Mouse (Mus musculus): ENCODE data around the gene Adgrl2. TPM values are rescaled to one million over a fixed set of nuclear protein-coding genes. Genes with fewer than 3 reads are reported as not detected.
A peak's percentile ranks its signal among the peaks of the same experiment; 100 is the strongest.

Adgrl2 gene
- total and polyA plus RNA-seq, 3 experiments = 0.34 to 6.6 (median 3.2) TPM

DNA sequence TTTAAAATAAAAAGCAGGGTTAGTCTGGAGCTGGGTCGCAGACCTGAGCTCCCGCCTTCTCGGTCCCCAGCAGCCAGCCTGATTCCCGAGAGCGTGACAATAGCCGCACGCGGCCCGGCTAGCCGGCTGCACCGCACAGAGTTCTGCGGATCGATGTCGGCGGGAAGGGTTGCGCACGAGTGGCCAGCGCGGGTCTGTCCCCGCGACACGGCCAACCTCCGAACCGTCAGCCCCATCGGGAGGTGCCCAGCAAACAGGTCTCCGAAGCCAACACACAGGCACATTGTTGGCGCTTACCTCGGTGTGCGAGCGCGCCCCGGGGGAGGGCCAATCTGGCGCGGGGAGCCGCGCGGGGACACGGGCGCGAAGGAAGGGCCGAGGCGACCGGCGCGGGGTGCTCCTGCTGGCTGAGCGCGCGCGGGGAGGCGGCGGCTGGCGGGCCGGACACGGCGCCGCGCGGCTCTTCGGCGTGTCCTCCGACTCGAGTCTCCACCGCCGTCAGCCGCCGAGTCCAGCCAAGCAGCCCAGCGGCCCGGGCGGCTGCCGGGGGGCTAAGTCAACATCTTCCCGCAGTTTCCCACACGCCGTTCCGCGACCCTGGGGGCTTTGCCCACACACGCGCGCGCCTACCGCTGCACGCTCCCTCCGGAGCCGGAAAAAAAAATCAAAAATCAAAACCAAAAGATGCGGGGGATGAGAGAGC lies 1.9 kb downstream of the Adgrl2 start:
- H3K27me3 ChIP-seq (replicated peaks) = no peaks in the 10 kb centered on the region
- H3K27ac ChIP-seq (ENCODE audit: insufficient read depth, low read depth) = no peak overlapping the region
- peak overlapping the region; percentile 30 for H3K4me2 ChIP-seq (ENCODE audit: insufficient read depth, low read depth, poor library complexity, severe bottlenecking)
- in situ Hi-C loops (cut with MboI; ENCODE audit: low pct_ligation_motif_present, low pct_unique_long_range_greater_than_20kb, low sequenced_read_pairs) (no loop called here), dilution Hi-C loops (cut with MboI; ENCODE audit: extremely low pct_ligation_motif_present, extremely low pct_unique_long_range_greater_than_20kb, low sequenced_read_pairs) (no loop called here)
- TF ChIP-seq GABPA (IDR thresholded peaks at IDR 0.05; ENCODE audit: insufficient replicate concordance, low read depth, low read length) (no peak), MAX (IDR thresholded peaks at IDR 0.05; ENCODE audit: low read length) (no peak), PAX5 (IDR thresholded peaks at IDR 0.05; ENCODE audit: low read length) (no peak), ZC3H11A (IDR thresholded peaks at IDR 0.05; ENCODE audit: low read depth, low read length) (no peak), ELF1 (IDR thresholded peaks at IDR 0.05; ENCODE audit: low read depth, low read length) (no peak), MAZ (IDR thresholded peaks at IDR 0.05; ENCODE audit: low read depth, low read length) (no peak), NELFE (IDR thresholded peaks at IDR 0.05; ENCODE audit: low read depth, low read length) (no peak), JUND (conservative IDR thresholded peaks at IDR 0.05; ENCODE audit: low read depth, low read length) (no peak), SMC3 (IDR thresholded peaks at IDR 0.05; ENCODE audit: low read depth, low read length) (no peak), ZKSCAN1 (IDR thresholded peaks at IDR 0.05; ENCODE audit: borderline replicate concordance, low read depth, low read length) (no peak), CHD1 (IDR thresholded peaks at IDR 0.05; ENCODE audit: low read depth, low read length) (no peak), CTCF (conservative IDR thresholded peaks at IDR 0.05 in 1 of 2, IDR thresholded peaks at IDR 0.05 in 1 of 2; ENCODE audit: low read depth in 2 of 2, low read length in 2 of 2) (no peak), CHD2 (IDR thresholded peaks at IDR 0.05; ENCODE audit: low read length) (no peak), ZMIZ1 (IDR thresholded peaks at IDR 0.05; ENCODE audit: low read depth, low read length) (no peak)
- H3K4me1 ChIP-seq (ENCODE audit: control insufficient read depth in 1 of 2, insufficient read depth in 2 of 2) = peaks cover 0 to 2% of the 10 kb centered on the region in 2 experiments; a peak in 1 of 4 replicates
- H3K79me2 ChIP-seq (replicated peaks; ENCODE audit: control insufficient read depth, extremely low read depth, insufficient read depth, poor library complexity, severe bottlenecking) = no peaks in the 10 kb centered on the region
- H3K9ac ChIP-seq (ENCODE audit: insufficient read depth, low read depth) = no peak overlapping the region
- peak overlapping the region in 2 of 3 experiments; percentile 16 to 56 for H3K4me3 ChIP-seq (replicated peaks in 1 of 3; ENCODE audit: low read depth in 2 of 3, low read length in 2 of 3, poor library complexity in 1 of 3)
- no peak for DNase-seq (ENCODE audit: extremely low read depth)
- H3K9me3 ChIP-seq (replicated peaks; ENCODE audit: low read length) = peaks cover 34% of the 10 kb centered on the region
- H3K36me3 ChIP-seq (replicated peaks in 1 of 2; ENCODE audit: control insufficient read depth in 1 of 2, insufficient read depth in 1 of 2, low read length in 1 of 2) = no peaks in the 10 kb centered on the region

- no peaks in the 10 kb centered on the region for H3K27me3 ChIP-seq (replicated peaks)
- H3K27ac ChIP-seq (ENCODE audit: insufficient read depth, low read depth) = no peak overlapping the region
These were observed 2.6 kb downstream of the Adgrl2 start for GRCm38 (mm10) chr3:148987591-148988292.

More at GRCm38 (mm10) chr3:148987591-148988292, 2.6 kb downstream of the Adgrl2 start:
- in situ Hi-C loops (cut with MboI; ENCODE audit: low pct_ligation_motif_present, low pct_unique_long_range_greater_than_20kb, low sequenced_read_pairs) = no loop called here
- H3K79me2 ChIP-seq (replicated peaks; ENCODE audit: control insufficient read depth, extremely low read depth, insufficient read depth, poor library complexity, severe bottlenecking) = no peaks in the 10 kb centered on the region
- H3K4me2 ChIP-seq (ENCODE audit: insufficient read depth, low read depth, poor library complexity, severe bottlenecking) = peak overlapping the region; percentile 30
- no peak for DNase-seq (ENCODE audit: extremely low read depth)
- H3K36me3 ChIP-seq (replicated peaks in 1 of 2; ENCODE audit: control insufficient read depth in 1 of 2, insufficient read depth in 1 of 2, low read length in 1 of 2) = no peaks in the 10 kb centered on the region
- peak overlapping the region in 1 of 3 experiments; percentile 56 for H3K4me3 ChIP-seq (replicated peaks in 1 of 3; ENCODE audit: low read depth in 2 of 3, low read length in 2 of 3, poor library complexity in 1 of 3)
- dilution Hi-C loops (cut with MboI; ENCODE audit: extremely low pct_ligation_motif_present, extremely low pct_unique_long_range_greater_than_20kb, low sequenced_read_pairs) = no loop called here
- peaks cover 0 to 2% of the 10 kb centered on the region in 2 experiments; a peak in 1 of 4 replicates for H3K4me1 ChIP-seq (ENCODE audit: control insufficient read depth in 1 of 2, insufficient read depth in 2 of 2)
- TF ChIP-seq SMC3 (IDR thresholded peaks at IDR 0.05; ENCODE audit: low read depth, low read length) (peak; percentile 8; the same call in 1 of the 2 replicates), CTCF (conservative IDR thresholded peaks at IDR 0.05 in 1 of 2, IDR thresholded peaks at IDR 0.05 in 1 of 2; ENCODE audit: low read depth in 2 of 2, low read length in 2 of 2) (peak in 1 of 2 experiments; percentile 30; a peak in 2 of 4 replicates), RAD21 (IDR thresholded peaks at IDR 0.05; ENCODE audit: low read depth, low read length) (peak; percentile 31), GABPA (IDR thresholded peaks at IDR 0.05; ENCODE audit: insufficient replicate concordance, low read depth, low read length) (no peak)
- peaks cover 34% of the 10 kb centered on the region for H3K9me3 ChIP-seq (replicated peaks; ENCODE audit: low read length)
- no peak overlapping the region for H3K9ac ChIP-seq (ENCODE audit: insufficient read depth, low read depth)

Data from CH12.LX (cell line).